Mouse (Mus musculus): ENCODE results near the gene Ppil6. TPM values are rescaled to one million over a fixed set of nuclear protein-coding genes. Genes with fewer than 3 reads are reported as not detected.

Gene Ppil6
- polyA plus RNA-seq, 1 experiment from 2014 or later, result not detected

- Histone ChIP-seq H3K9me3 (replicated peaks; ENCODE audit: control insufficient read depth, low read length) (no peaks in the 10 kb centered on the region), H3K9ac (ENCODE audit: low read depth, low read length) (peak within 1 kb of the TSS; percentile 50), H3K27me3 (ENCODE audit: control insufficient read depth, insufficient read depth, low read depth, low read length) (peaks cover 7% of the 10 kb centered on the region), H3K4me2 (ENCODE audit: low read depth, low read length) (peak within 1 kb of the TSS; percentile 71), H3K36me3 (ENCODE audit: control insufficient read depth, insufficient read depth) (no peaks in the 10 kb centered on the region), H3K27ac (ENCODE audit: low read length) (peak within 1 kb of the TSS; percentile 67), H3K4me3 (ENCODE audit: low read depth, low read length) (peak within 1 kb of the TSS; percentile 56), H3K4me1 (ENCODE audit: control insufficient read depth, low read depth, low read length) (peaks cover 44% of the 10 kb centered on the region)
- under 1% methylated on average over 35 of the region's 35 CpGs for WGBS (ENCODE audit: insufficient replicate concordance)
- ATAC-seq (ENCODE audit: low read depth), result peak; percentile 65
Measured at GRCm38 (mm10) chr10:41476171-41477017, 13.8 kb upstream of the Ppil6 start, which contains the start of gene Mical1. Mical1 (plus strand) TSS chr10:41476314.

GRCm38 (mm10) chr10:41477018-41477277, 13.3 kb upstream of the Ppil6 start:
- no peaks in the 10 kb centered on the region for H3K9me3 ChIP-seq (replicated peaks; ENCODE audit: control insufficient read depth, low read length)
- peak overlapping the region; percentile 50 for H3K9ac ChIP-seq (ENCODE audit: low read depth, low read length)
- H3K4me2 ChIP-seq (ENCODE audit: low read depth, low read length), result peak overlapping the region; percentile 71
- H3K27me3 ChIP-seq (ENCODE audit: control insufficient read depth, insufficient read depth, low read depth, low read length), result peaks cover 7% of the 10 kb centered on the region
- WGBS (ENCODE audit: insufficient replicate concordance), result 0% methylated on average over 9 of the region's 9 CpGs
- H3K4me1 ChIP-seq (ENCODE audit: control insufficient read depth, low read depth, low read length), result peaks cover 44% of the 10 kb centered on the region
- peak overlapping the region; percentile 67 for H3K27ac ChIP-seq (ENCODE audit: low read length)
- H3K4me3 ChIP-seq (ENCODE audit: low read depth, low read length), result peak overlapping the region; percentile 56
- no peak for ATAC-seq (ENCODE audit: low read depth)
- no peaks in the 10 kb centered on the region for H3K36me3 ChIP-seq (ENCODE audit: control insufficient read depth, insufficient read depth)

- H3K27ac ChIP-seq (ENCODE audit: low read length), result peak overlapping the region; percentile 67
- no peaks in the 10 kb centered on the region for H3K9me3 ChIP-seq (replicated peaks; ENCODE audit: control insufficient read depth, low read length)
- H3K4me1 ChIP-seq (ENCODE audit: control insufficient read depth, low read depth, low read length), result peaks cover 44% of the 10 kb centered on the region
Measured at GRCm38 (mm10) chr10:41477278-41478181, 12.7 kb upstream of the Ppil6 start.

GRCm38 (mm10) chr10:41479961-41480360, 10.3 kb upstream of the Ppil6 start:
- H3K27me3 ChIP-seq (ENCODE audit: control insufficient read depth, insufficient read depth, low read depth, low read length), result peaks cover 7% of the 10 kb centered on the region
- no peak overlapping the region for H3K4me3 ChIP-seq (ENCODE audit: low read depth, low read length)
- H3K27ac ChIP-seq (ENCODE audit: low read length), result no peak overlapping the region
- no peaks in the 10 kb centered on the region for H3K9me3 ChIP-seq (replicated peaks; ENCODE audit: control insufficient read depth, low read length)
- no peak for ATAC-seq (ENCODE audit: low read depth)
- no peaks in the 10 kb centered on the region for H3K36me3 ChIP-seq (ENCODE audit: control insufficient read depth, insufficient read depth)
- no peak overlapping the region for H3K4me2 ChIP-seq (ENCODE audit: low read depth, low read length)
- WGBS (ENCODE audit: insufficient replicate concordance), result 61% methylated on average over 3 of the region's 3 CpGs
- peaks cover 32% of the 10 kb centered on the region for H3K4me1 ChIP-seq (ENCODE audit: control insufficient read depth, low read depth, low read length)
- no peak overlapping the region for H3K9ac ChIP-seq (ENCODE audit: low read depth, low read length)

More at GRCm38 (mm10) chr10:41477278-41478181, 12.7 kb upstream of the Ppil6 start:
- Histone ChIP-seq H3K4me3 (ENCODE audit: low read depth, low read length) (peak overlapping the region; percentile 56), H3K27me3 (ENCODE audit: control insufficient read depth, insufficient read depth, low read depth, low read length) (peaks cover 7% of the 10 kb centered on the region), H3K4me2 (ENCODE audit: low read depth, low read length) (peak overlapping the region; percentile 71), H3K9ac (ENCODE audit: low read depth, low read length) (peak overlapping the region; percentile 50), H3K36me3 (ENCODE audit: control insufficient read depth, insufficient read depth) (no peaks in the 10 kb centered on the region)
- ATAC-seq (ENCODE audit: low read depth), result peak; percentile 53
- 4% methylated on average over 20 of the region's 20 CpGs for WGBS (ENCODE audit: insufficient replicate concordance)

GRCm38 (mm10) chr10:41480938-41481880, 9.0 kb upstream of the Ppil6 start:
- Histone ChIP-seq H3K27ac (ENCODE audit: low read length) (no peak overlapping the region), H3K36me3 (ENCODE audit: control insufficient read depth, insufficient read depth) (peaks cover 3% of the 10 kb centered on the region; the same call in 1 of the 2 replicates), H3K27me3 (ENCODE audit: control insufficient read depth, insufficient read depth, low read depth, low read length) (peaks cover 7% of the 10 kb centered on the region), H3K9me3 (replicated peaks; ENCODE audit: control insufficient read depth, low read length) (no peaks in the 10 kb centered on the region), H3K4me1 (ENCODE audit: control insufficient read depth, low read depth, low read length) (peaks cover 20% of the 10 kb centered on the region), H3K4me2 (ENCODE audit: low read depth, low read length) (no peak overlapping the region; the same call in 1 of the 2 replicates), H3K4me3 (ENCODE audit: low read depth, low read length) (no peak overlapping the region), H3K9ac (ENCODE audit: low read depth, low read length) (no peak overlapping the region)
- ATAC-seq (ENCODE audit: low read depth), result peak; percentile 35
- 47% methylated on average over 33 of the region's 33 CpGs for WGBS (ENCODE audit: insufficient replicate concordance)

- H3K36me3 ChIP-seq (ENCODE audit: control insufficient read depth, insufficient read depth), result peaks cover 3% of the 10 kb centered on the region
- WGBS (ENCODE audit: insufficient replicate concordance), result 74% methylated on average over 7 of the region's 7 CpGs
Measured at GRCm38 (mm10) chr10:41482446-41482845, 7.8 kb upstream of the Ppil6 start.

GRCm38 (mm10) chr10:41485778-41486177, 4.5 kb upstream of the Ppil6 start:
- Histone ChIP-seq H3K27me3 (ENCODE audit: control insufficient read depth, insufficient read depth, low read depth, low read length) (peaks cover 4% of the 10 kb centered on the region), H3K4me2 (ENCODE audit: low read depth, low read length) (no peak overlapping the region), H3K36me3 (ENCODE audit: control insufficient read depth, insufficient read depth) (peaks cover 3% of the 10 kb centered on the region), H3K9me3 (replicated peaks; ENCODE audit: control insufficient read depth, low read length) (no peaks in the 10 kb centered on the region), H3K9ac (ENCODE audit: low read depth, low read length) (no peak overlapping the region), H3K4me3 (ENCODE audit: low read depth, low read length) (no peak overlapping the region), H3K4me1 (ENCODE audit: control insufficient read depth, low read depth, low read length) (peaks cover 11% of the 10 kb centered on the region), H3K27ac (ENCODE audit: low read length) (no peak overlapping the region)
- no peak for ATAC-seq (ENCODE audit: low read depth)
- 77% methylated on average over 16 of the region's 16 CpGs for WGBS (ENCODE audit: insufficient replicate concordance)

More at GRCm38 (mm10) chr10:41482446-41482845, 7.8 kb upstream of the Ppil6 start:
- H3K4me3 ChIP-seq (ENCODE audit: low read depth, low read length), result no peak overlapping the region
- ATAC-seq (ENCODE audit: low read depth), result no peak
- H3K27ac ChIP-seq (ENCODE audit: low read length), result no peak overlapping the region
- no peaks in the 10 kb centered on the region for H3K9me3 ChIP-seq (replicated peaks; ENCODE audit: control insufficient read depth, low read length)
- H3K4me1 ChIP-seq (ENCODE audit: control insufficient read depth, low read depth, low read length), result peaks cover 8% of the 10 kb centered on the region
- H3K27me3 ChIP-seq (ENCODE audit: control insufficient read depth, insufficient read depth, low read depth, low read length), result no peaks in the 10 kb centered on the region
- no peak overlapping the region for H3K4me2 ChIP-seq (ENCODE audit: low read depth, low read length)
- no peak overlapping the region for H3K9ac ChIP-seq (ENCODE audit: low read depth, low read length)

- Histone ChIP-seq H3K4me1 (ENCODE audit: control insufficient read depth, low read depth, low read length) (peaks cover 8% of the 10 kb centered on the region), H3K36me3 (ENCODE audit: control insufficient read depth, insufficient read depth) (peaks cover 3% of the 10 kb centered on the region)
Measured at GRCm38 (mm10) chr10:41486506-41487170, 3.6 kb upstream of the Ppil6 start.

More at GRCm38 (mm10) chr10:41486506-41487170, 3.6 kb upstream of the Ppil6 start:
- Histone ChIP-seq H3K9me3 (replicated peaks; ENCODE audit: control insufficient read depth, low read length) (no peaks in the 10 kb centered on the region), H3K27me3 (ENCODE audit: control insufficient read depth, insufficient read depth, low read depth, low read length) (peaks cover 7% of the 10 kb centered on the region), H3K9ac (ENCODE audit: low read depth, low read length) (no peak overlapping the region), H3K4me3 (ENCODE audit: low read depth, low read length) (no peak overlapping the region), H3K4me2 (ENCODE audit: low read depth, low read length) (no peak overlapping the region), H3K27ac (ENCODE audit: low read length) (no peak overlapping the region)
- WGBS (ENCODE audit: insufficient replicate concordance), result 78% methylated on average over 14 of the region's 14 CpGs
- no peak for ATAC-seq (ENCODE audit: low read depth)
